Mouse (Mus musculus): ENCODE data around the gene Hoxc11.

GRCm38 (mm10) chr15:102987124-102987833 lies 33.1 kb downstream of the Hoxc11 start:
- peak; percentile 93 for TF ChIP-seq CTCF (IDR thresholded peaks at IDR 0.05; ENCODE audit: low read depth, low read length)
- TF ChIP-seq POLR2A (IDR thresholded peaks at IDR 0.05; ENCODE audit: extremely low read depth, insufficient read depth, low read length): no peak

Measured in liver, adult 2 months (tissue).